Mouse (Mus musculus) layer of hippocampus, postnatal 10 days (tissue): ENCODE data around the gene Mdga2. TPM values are rescaled to one million over a fixed set of nuclear protein-coding genes. Genes with fewer than 3 reads are reported as not detected.

ENCODE experiments used
- DNase-seq, 2 experiments: peaks; one replicate each; pipeline ENCODE4 v3.0.0; 2021; ENCODE audit warnings: low spot score in 2 of 2
- total RNA-seq, 2 experiments: library from RNA; stranded (reverse); gene quantifications; 2 replicates each; pipeline ENCODE4 v1.2.3; 2021

Mdga2 gene
- total RNA-seq, 2 experiments from 2014 or later, result 61.0 to 71.6 TPM

GRCm38 (mm10) chr12:66708334-66708733, 514.0 kb downstream of the Mdga2 start:
- DNase-seq, result no peak

GRCm38 (mm10) chr12:66707431-66707830, 514.9 kb downstream of the Mdga2 start:
- DNase-seq, result no peak

- no peak for DNase-seq
Measured at GRCm38 (mm10) chr12:66705015-66705414, 517.3 kb downstream of the Mdga2 start.

DNA sequence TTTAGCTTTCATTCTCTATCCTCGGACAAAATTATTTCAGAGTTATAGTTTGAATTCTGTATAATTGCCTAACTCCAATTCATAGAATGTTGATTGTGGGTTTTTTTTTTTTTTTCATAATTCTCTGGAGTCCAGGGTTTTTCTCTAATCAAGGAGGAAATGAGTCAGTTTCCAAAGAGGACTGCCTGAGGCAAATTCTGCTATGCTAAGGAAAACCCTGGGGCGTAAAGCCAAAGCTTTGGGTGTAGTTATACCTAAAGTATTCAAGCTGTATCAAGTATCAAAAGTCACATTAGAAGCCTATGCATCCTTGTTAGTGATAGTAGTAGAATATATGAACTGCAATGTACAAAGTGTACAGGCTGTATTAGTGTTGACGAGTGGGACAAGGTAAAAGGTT, 519.6 kb downstream of the Mdga2 start:
- DNase-seq, result no peak

- no peak for DNase-seq
Measured at GRCm38 (mm10) chr12:66679558-66679957, 542.8 kb downstream of the Mdga2 start.

- no peak for DNase-seq
Measured at GRCm38 (mm10) chr12:66648605-66649552, 573.5 kb downstream of the Mdga2 start.

DNA sequence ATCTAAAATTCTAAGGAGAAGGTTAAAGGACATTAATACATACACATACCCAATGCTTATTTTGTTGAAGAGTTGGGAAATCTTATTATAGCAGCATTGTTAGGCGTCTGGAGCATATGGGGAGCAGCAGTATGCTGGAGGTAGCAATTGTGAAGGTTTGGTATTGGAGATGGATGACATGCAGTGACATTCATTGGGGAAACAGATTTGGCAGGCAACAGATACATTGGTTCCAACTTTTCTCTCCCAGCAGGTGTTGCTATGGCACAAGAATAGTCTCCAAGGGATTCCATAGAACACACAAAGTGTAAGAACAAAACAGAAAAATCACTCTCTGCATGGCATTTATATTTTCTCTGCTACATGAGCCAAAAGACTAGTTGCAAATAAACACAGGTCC, 581.9 kb downstream of the Mdga2 start:
- DNase-seq, result peak in 1 of 2 experiments; percentile 33

DNA sequence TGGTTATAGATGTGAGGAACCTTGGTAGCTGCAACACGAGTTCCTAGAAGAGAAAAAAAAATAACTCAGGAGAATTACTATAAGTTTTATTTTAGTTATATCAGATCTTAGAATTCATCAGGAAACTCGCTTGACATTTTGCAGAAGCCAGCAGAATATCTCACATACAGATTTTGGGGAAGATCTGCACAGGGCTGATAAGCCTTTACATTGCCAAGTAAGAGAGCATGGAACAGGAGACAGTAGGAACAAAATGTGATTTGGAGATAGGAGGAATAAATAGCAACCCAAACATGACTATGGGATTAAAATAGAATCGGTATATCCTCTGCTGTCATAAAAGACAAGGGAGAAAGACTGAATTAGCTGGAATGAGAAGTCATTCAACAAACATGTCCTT, 602.4 kb downstream of the Mdga2 start:
- DNase-seq, result no peak

DNA sequence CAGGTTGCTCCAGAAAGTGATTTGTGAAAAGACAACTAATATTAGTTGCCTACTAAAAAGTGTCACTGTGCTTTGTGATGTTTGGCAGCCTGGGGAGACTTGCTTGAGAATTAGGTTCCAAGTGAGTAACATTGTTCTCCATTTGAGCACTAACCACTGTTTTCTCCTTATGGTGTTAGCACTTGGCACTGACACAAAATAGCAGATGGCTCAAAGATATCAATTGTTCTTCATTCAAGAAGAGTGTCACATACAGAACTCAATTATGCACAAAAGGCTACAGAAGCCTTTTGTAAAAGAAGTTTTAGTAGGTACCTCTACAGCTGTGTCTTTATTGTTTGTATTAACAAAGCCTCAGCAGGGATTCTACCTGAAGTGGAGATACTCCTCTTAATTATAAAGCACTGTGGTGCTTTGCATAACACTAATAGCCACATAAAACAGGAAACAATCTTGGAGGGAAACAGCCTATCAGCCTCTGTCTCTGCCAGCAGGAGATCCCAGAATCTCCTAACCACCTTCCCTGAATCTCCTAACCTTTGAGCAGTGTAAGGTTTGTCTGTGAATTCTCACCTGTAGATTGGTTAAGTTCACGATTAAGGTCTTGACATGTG, 630.6 kb downstream of the Mdga2 start:
- DNase-seq, result no peak

GRCm38 (mm10) chr12:66565396-66565795, 657.0 kb downstream of the Mdga2 start:
- no peak for DNase-seq

GRCm38 (mm10) chr12:66556846-66557245, 665.5 kb downstream of the Mdga2 start:
- no peak for DNase-seq

- DNase-seq, result no peak
Measured at GRCm38 (mm10) chr12:66556178-66556820, 666.0 kb downstream of the Mdga2 start.

GRCm38 (mm10) chr12:66524973-66525372, 697.4 kb downstream of the Mdga2 start:
- no peak for DNase-seq

GRCm38 (mm10) chr12:66499258-66499657, 723.1 kb downstream of the Mdga2 start:
- DNase-seq, result no peak

DNA sequence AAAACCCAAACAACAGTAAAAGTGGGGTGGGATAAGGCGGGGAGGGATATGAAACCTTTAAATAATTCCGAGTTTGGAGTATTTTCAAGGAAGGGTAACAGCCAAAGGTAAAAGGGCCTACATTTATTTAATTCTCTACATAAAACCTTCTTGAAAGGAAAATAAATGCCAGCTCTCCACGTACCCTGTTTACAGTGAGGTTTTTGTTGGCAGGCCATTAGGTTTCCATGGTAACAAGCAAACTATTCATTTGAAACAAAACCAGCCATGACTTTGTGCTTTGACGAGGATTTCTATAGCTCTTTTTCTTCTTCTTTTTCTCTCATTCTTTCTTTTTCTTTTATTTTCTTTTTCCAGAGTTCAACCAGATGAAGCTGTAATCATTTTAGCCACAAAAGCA, 751.5 kb downstream of the Mdga2 start:
- peak; percentile 13 to 27 for DNase-seq

- peak; percentile 7 to 11 for DNase-seq
Measured at GRCm38 (mm10) chr12:66470243-66470863, 752.0 kb downstream of the Mdga2 start.

GRCm38 (mm10) chr12:66465516-66465915, 756.8 kb downstream of the Mdga2 start:
- no peak for DNase-seq

DNA sequence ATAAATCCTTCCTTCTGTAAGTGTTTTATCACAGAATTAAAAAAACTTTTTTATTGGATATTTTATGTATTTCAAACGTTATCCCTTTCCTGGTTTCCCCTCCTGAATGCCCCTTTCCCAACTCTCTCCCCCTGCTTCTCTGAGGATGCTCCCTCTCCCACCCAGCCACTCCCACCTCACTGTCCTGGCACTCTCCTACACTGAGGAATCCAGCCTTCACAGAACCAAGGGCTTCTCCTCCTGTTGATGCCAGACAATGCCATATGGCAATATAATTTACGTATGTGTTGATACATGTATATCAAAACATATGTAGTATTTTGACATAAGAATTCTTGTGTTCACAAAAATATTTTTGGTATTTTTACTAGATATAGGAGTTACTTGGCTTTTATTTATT, 779.0 kb downstream of the Mdga2 start:
- no peak for DNase-seq
